Mouse (Mus musculus): ENCODE results near the gene Gpr180. TPM values are rescaled to one million over a fixed set of nuclear protein-coding genes. Genes with fewer than 3 reads are reported as not detected.

Gpr180 gene
- 11.2 TPM for total RNA-seq (2023)

DNA sequence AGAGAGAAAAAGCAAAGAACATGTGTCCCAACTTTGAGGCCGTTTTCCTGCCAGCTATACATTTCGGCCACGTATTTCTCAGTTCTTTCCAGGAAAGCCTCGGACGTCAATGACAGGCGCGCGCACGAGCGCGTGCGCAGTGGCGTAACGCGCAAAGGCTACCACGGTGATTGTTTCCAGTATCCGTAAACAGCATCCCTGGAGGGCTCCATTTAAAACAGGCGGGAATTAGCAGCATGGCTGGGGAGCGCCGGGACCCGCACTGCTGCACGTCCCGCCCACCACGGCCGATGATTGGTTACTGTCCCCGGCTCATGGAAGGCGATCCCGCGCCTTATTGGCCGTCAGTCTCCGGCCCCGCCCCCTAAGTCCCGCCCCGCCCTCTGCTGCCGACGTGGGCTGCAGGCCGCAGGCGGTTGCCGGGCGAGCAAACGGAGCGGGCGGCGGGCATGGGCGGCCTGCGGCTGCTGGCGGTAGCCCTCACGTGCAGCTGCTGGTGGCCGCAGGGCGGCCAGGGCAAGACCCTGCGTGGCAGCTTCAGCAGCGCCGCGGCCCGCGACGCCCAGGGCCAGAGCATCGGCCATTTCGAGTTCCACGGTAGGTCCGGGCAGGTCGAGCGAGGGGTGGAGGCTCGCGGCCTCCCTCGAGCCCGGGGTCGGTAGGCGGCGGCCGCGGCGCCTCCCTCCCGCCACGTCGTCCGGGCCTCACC lies at the start of gene Gpr180:
TSS of gene Gpr180 (plus strand) at position 415 of the 709 bp plus-strand sequence.

DNA sequence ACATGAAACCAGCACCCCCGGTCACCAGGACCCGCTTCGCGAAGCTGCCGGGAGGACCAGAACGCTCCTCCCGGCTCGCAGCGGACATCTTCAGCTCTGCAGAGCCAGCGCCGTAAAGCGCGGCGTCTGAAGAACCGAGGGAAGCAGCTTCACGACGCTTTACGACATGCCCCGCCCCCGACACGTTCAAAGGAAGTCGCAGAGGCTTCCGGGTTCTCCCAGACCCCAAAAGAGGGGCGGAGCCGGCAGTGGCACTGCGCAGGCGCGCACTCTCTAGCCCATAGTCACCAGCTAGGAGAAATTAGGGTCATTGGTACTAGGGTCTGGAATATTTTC lies 4.3 kb upstream of the Gpr180 start, which contains the start of gene Tgds:
TSS of gene Tgds (minus strand) at position 114 of the 336 bp plus-strand sequence.

Other genes with a start within 250 kb of the Gpr180 start
- not detected for gene Dct, start 84.9 kb upstream of the Gpr180 start, total RNA-seq (2023)
- 10.1 TPM for gene Tgds, start 4.4 kb upstream of the Gpr180 start, total RNA-seq (2023)
- not detected for gene Sox21, start 99.9 kb downstream of the Gpr180 start, total RNA-seq (2023)
- not detected for gene Gm9376, start 129.8 kb downstream of the Gpr180 start, total RNA-seq (2023)

Measured in CD4-positive naive resting alpha-beta T cell, adult 76 days (primary cell).